Mouse (Mus musculus): ENCODE measurements around the gene Hgfac.
A peak's percentile ranks its signal among the peaks of the same experiment; 100 is the strongest.

Gene Hgfac

GRCm38 (mm10) chr5:35041268-35041829 lies at the start of gene Hgfac:
TSS of gene Hgfac (plus strand) at chr5:35041509.
- no peak for DNase-seq (ENCODE audit: low spot score in 2 of 2)

- no peak for DNase-seq (ENCODE audit: low spot score in 2 of 2)
Observed at GRCm38 (mm10) chr5:34998754-34999153, 42.6 kb upstream of the Hgfac start.

GRCm38 (mm10) chr5:34999281-34999680 lies 42.0 kb upstream of the Hgfac start:
- no peak for DNase-seq (ENCODE audit: low spot score in 2 of 2)

GRCm38 (mm10) chr5:35000323-35000722 lies 41.0 kb upstream of the Hgfac start:
- DNase-seq (ENCODE audit: low spot score in 2 of 2): no peak

- no peak for DNase-seq (ENCODE audit: low spot score in 2 of 2)
Observed at GRCm38 (mm10) chr5:35001144-35001543, 40.2 kb upstream of the Hgfac start.

GRCm38 (mm10) chr5:35003611-35004162 lies 37.6 kb upstream of the Hgfac start:
- DNase-seq (ENCODE audit: low spot score in 2 of 2): no peak

- DNase-seq (ENCODE audit: low spot score in 2 of 2): no peak
Observed at GRCm38 (mm10) chr5:35004769-35005168, 36.5 kb upstream of the Hgfac start.

- DNase-seq (ENCODE audit: low spot score in 2 of 2): no peak
Observed at GRCm38 (mm10) chr5:35005659-35006058, 35.6 kb upstream of the Hgfac start.

GRCm38 (mm10) chr5:35006599-35006998 lies 34.7 kb upstream of the Hgfac start:
- no peak for DNase-seq (ENCODE audit: low spot score in 2 of 2)

GRCm38 (mm10) chr5:35009163-35009562 lies 32.1 kb upstream of the Hgfac start:
- DNase-seq (ENCODE audit: low spot score in 2 of 2): no peak

- no peak for DNase-seq (ENCODE audit: low spot score in 2 of 2)
Observed at GRCm38 (mm10) chr5:35010656-35011055, 30.7 kb upstream of the Hgfac start.

GRCm38 (mm10) chr5:35011156-35011923 lies 30.0 kb upstream of the Hgfac start:
- DNase-seq (ENCODE audit: low spot score in 2 of 2): peak in 1 of 2 experiments; percentile 32

GRCm38 (mm10) chr5:35014036-35014435 lies 27.3 kb upstream of the Hgfac start:
- no peak for DNase-seq (ENCODE audit: low spot score in 2 of 2)

GRCm38 (mm10) chr5:35019673-35020300 lies 21.5 kb upstream of the Hgfac start:
- no peak for DNase-seq (ENCODE audit: low spot score in 2 of 2)

- no peak for DNase-seq (ENCODE audit: low spot score in 2 of 2)
Observed at GRCm38 (mm10) chr5:35020410-35021241, 20.7 kb upstream of the Hgfac start.

GRCm38 (mm10) chr5:35024975-35025374 lies 16.3 kb upstream of the Hgfac start:
- DNase-seq (ENCODE audit: low spot score in 2 of 2): peak in 1 of 2 experiments; percentile 60

GRCm38 (mm10) chr5:35029303-35029702 lies 12.0 kb upstream of the Hgfac start:
- DNase-seq (ENCODE audit: low spot score in 2 of 2): no peak

GRCm38 (mm10) chr5:35029755-35030154 lies 11.6 kb upstream of the Hgfac start:
- no peak for DNase-seq (ENCODE audit: low spot score in 2 of 2)

GRCm38 (mm10) chr5:35033068-35033467 lies 8.2 kb upstream of the Hgfac start:
- DNase-seq (ENCODE audit: low spot score in 2 of 2): peak in 1 of 2 experiments; percentile 40

GRCm38 (mm10) chr5:35033619-35034018 lies 7.7 kb upstream of the Hgfac start:
- no peak for DNase-seq (ENCODE audit: low spot score in 2 of 2)

GRCm38 (mm10) chr5:35035141-35035540 lies 6.2 kb upstream of the Hgfac start:
- no peak for DNase-seq (ENCODE audit: low spot score in 2 of 2)

- DNase-seq (ENCODE audit: low spot score in 2 of 2): no peak
Observed at GRCm38 (mm10) chr5:35035795-35036194, 5.5 kb upstream of the Hgfac start.

Data from cerebellum, postnatal 4 days (tissue).